Mouse (Mus musculus) heart, embryonic 14.5 days (tissue): ENCODE measurements at regions not wholly inside any gene's neighbourhood (a gene's known extent, or its start where the extent isn't known, plus 50 kb on each side); places are given as distances from the start of the nearest gene placed in this dataset.

ENCODE experiments used
- ATAC-seq: fragments of 200-750 bp; cut with Nextera tagmentation; 2 replicates; pipeline ENCODE4 v1.8.0; 2017; ENCODE audit warnings: low read depth, moderate TSS enrichment; ENCODE audit not compliant: insufficient number of reproducible peaks, insufficient read depth, low FRiP score
- H3K27ac ChIP-seq, 2 experiments: fragments of 200-500 bp in 1 of 2; fragments of 300-500 bp in 1 of 2; sonication (generic) in 1 of 2; replicated peaks in 1 of 2; 2 replicates each; pipeline ENCODE4 v1.5.1; 2012 to 2014; ENCODE audit warnings: low read depth in 2 of 2, low read length in 2 of 2, control low read depth in 1 of 2, mild to moderate bottlenecking in 1 of 2, mixed read lengths in 1 of 2; ENCODE audit not compliant: control insufficient read depth in 1 of 2, insufficient read depth in 1 of 2
- H3K27me3 ChIP-seq: fragments of 300-500 bp; sonication (generic); 2 replicates; pipeline ENCODE4 v1.6.1; 2014; ENCODE audit warnings: mild to moderate bottlenecking, low read length, control low read depth; ENCODE audit not compliant: control insufficient read depth, insufficient read depth
- H3K36me3 ChIP-seq: fragments of 300-500 bp; sonication (generic); 2 replicates; pipeline ENCODE4 v1.6.1; 2014; ENCODE audit warnings: mild to moderate bottlenecking, control low read depth, low read length, mixed read lengths; ENCODE audit not compliant: control insufficient read depth, insufficient read depth
- H3K4me1 ChIP-seq, 2 experiments: fragments of 200-500 bp in 1 of 2; fragments of 300-500 bp in 1 of 2; sonication (generic) in 1 of 2; 2 replicates each; pipeline ENCODE4 v1.6.1; 2012 to 2014; ENCODE audit warnings: low read length in 2 of 2, control low read depth in 1 of 2, mixed read lengths in 1 of 2; ENCODE audit not compliant: control insufficient read depth in 2 of 2, insufficient read depth in 2 of 2
- H3K4me2 ChIP-seq: fragments of 300-500 bp; sonication (generic); 2 replicates; pipeline ENCODE4 v1.6.1; 2014; ENCODE audit warnings: mild to moderate bottlenecking, low read length
- H3K4me3 ChIP-seq, 2 experiments: fragments of 200-500 bp in 1 of 2; fragments of 300-500 bp in 1 of 2; sonication (generic) in 1 of 2; 2 replicates each; pipeline ENCODE4 v1.5.1; 2012 to 2014; ENCODE audit warnings: low read length in 2 of 2, mild to moderate bottlenecking in 2 of 2, control low read depth in 1 of 2, low read depth in 1 of 2, moderate library complexity in 1 of 2; ENCODE audit not compliant: control insufficient read depth in 1 of 2, insufficient read depth in 1 of 2
- H3K9ac ChIP-seq: fragments of 300-500 bp; sonication (generic); 2 replicates; pipeline ENCODE4 v1.6.1; 2014; ENCODE audit warnings: mild to moderate bottlenecking, low read length
- H3K9me3 ChIP-seq: fragments of 300-500 bp; sonication (generic); 2 replicates; pipeline ENCODE4 v1.6.1; 2016; ENCODE audit warnings: low read length, control low read depth; ENCODE audit not compliant: control insufficient read depth
- WGBS: fragments of 180-500 bp; shearing (Covaris S2); extraction: QIAGEN DNeasy Blood & Tissue Kit; methylation state at CpG from one replicate; pipeline ENCODE4 v1.1.7; 2014; 5-methylcytosine and 5-hydroxymethylcytosine counted together

- no peaks in the 10 kb centered on the region for H3K27me3 ChIP-seq
- H3K4me3 ChIP-seq: no peak overlapping the region
- ATAC-seq: no peak
- no peaks in the 10 kb centered on the region for H3K9me3 ChIP-seq
- no peaks in the 10 kb centered on the region for H3K36me3 ChIP-seq
- H3K4me2 ChIP-seq: no peak overlapping the region
- H3K4me1 ChIP-seq: no peaks in the 10 kb centered on the region
- WGBS: 58% methylated on average over 3 of the region's 3 CpGs
- no peak overlapping the region for H3K9ac ChIP-seq
- H3K27ac ChIP-seq: no peak overlapping the region
Observed at GRCm38 (mm10) chrX:166641256-166641655, 55.7 kb upstream of the Egfl6 start.

GRCm38 (mm10) chrX:166640258-166640657 lies 54.7 kb upstream of the Egfl6 start:
- no peaks in the 10 kb centered on the region for H3K9me3 ChIP-seq
- WGBS: 45% methylated on average over 1 of the region's 1 CpGs
- H3K4me1 ChIP-seq: no peaks in the 10 kb centered on the region
- no peak overlapping the region for H3K4me2 ChIP-seq
- no peaks in the 10 kb centered on the region for H3K27me3 ChIP-seq
- no peak for ATAC-seq
- no peak overlapping the region for H3K27ac ChIP-seq
- no peak overlapping the region for H3K9ac ChIP-seq
- no peaks in the 10 kb centered on the region for H3K36me3 ChIP-seq
- no peak overlapping the region for H3K4me3 ChIP-seq
